Mouse (Mus musculus) CH12.LX (cell line): ENCODE results near the gene Sit1.

Source experiments
- CTCF ChIP-seq, 2 experiments: IDR thresholded peaks in 1 of 2; conservative IDR thresholded peaks in 1 of 2; 2 replicates each; pipeline ENCODE4 v1.5.1; 2011 to 2012; ENCODE audit warnings: low read depth in 2 of 2, low read length in 2 of 2, improper control_type of control experiment in 1 of 2, inconsistent platforms in 1 of 2, mild to moderate bottlenecking in 1 of 2, moderate library complexity in 1 of 2
- EP300 ChIP-seq: IDR thresholded peaks from 2 replicates; pipeline ENCODE4 v1.6.1; 2011; ENCODE audit warnings: low read length, improper control_type of control experiment
- MAX ChIP-seq: IDR thresholded peaks from 2 replicates; pipeline ENCODE4 v1.6.1; 2011; ENCODE audit warnings: low read length, improper control_type of control experiment

DNA sequence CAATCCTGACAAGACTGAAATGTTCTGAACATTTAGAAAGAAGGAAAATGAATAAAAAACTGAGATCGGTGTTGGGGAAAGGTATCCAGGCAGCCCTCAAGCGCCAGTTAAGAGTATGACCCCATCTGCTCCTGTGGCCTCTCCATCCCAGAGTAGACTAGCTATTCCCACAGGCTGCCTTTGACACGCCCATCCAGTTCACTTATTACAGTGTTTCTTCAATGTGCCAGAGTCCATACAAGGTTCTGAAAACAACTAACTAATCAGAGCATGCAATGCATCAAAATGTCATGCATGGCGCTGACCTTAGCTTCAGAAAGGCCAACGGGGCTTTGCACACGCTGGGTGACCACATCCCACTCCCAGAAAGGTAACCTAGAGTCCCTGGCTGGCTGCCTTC, 20.0 kb upstream of the Sit1 start:
- TF ChIP-seq CTCF (conservative IDR thresholded peaks at IDR 0.05 in 1 of 2, IDR thresholded peaks at IDR 0.05 in 1 of 2; ENCODE audit: low read depth in 2 of 2, low read length in 2 of 2) = no peak
- TF ChIP-seq EP300 = no peak
- no peak for TF ChIP-seq MAX
